Mouse (Mus musculus) liver, embryonic 14.5 days (tissue): ENCODE results near the gene Vstm2a.

Experiments
- CTCF ChIP-seq: IDR thresholded peaks from 2 replicates; pipeline ENCODE4 v1.5.1; 2016; ENCODE audit warnings: antibody characterized with exemption, low read depth, control low read depth
- EP300 ChIP-seq: IDR thresholded peaks from 2 replicates; pipeline ENCODE4 v1.6.1; 2016; ENCODE audit warnings: antibody characterized with exemption, low read depth

DNA sequence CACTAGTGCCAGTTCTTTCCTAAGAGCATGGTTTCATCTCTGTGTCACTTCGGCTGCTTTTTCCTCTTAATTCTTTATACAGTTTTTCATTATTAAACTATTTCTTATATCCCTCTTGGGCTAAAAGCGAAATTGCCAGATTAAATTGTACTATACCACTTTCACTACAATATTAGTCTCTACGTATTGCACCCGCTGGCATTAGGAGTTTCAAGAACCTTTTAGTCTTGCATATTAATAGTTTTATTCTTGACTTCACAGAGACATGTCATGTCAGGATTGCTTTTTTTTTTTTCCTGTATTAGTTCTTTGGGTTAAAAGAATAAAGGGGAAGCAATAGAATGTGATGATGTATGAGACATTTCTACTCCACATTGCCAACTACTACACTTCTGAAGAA is 94.4 kb downstream of the Vstm2a start:
- TF ChIP-seq EP300 (no peak), CTCF (no peak)
